Comparison of ENCODE assay signal across 9 mouse cellular contexts in genomic region chr12:103984935-103985334, GRCm38 (mm10). TPM values are rescaled to one million over a fixed set of nuclear protein-coding genes. Genes with fewer than 3 reads are reported as not detected.
DNase-seq lines count a peak whose midpoint lies in the region; ATAC-seq and TF ChIP-seq lines count a peak whose summit lies in the region.
"Had no signal": no experiment of that assay in that cellular context is flagged by ENCODE, and none has a peak within 500 bp of the region (broad histone marks: within the 10 kb centered on the region; RNA-seq: fewer than 3 reads in every experiment).

No protein-coding gene starts in this region.

- no peak overlapping the region for H3K27ac ChIP-seq in heart, embryonic 10.5 days
- H3K27ac ChIP-seq in layer of hippocampus, adult 2 months, result no peak overlapping the region

- TF ChIP-seq CTCF in layer of hippocampus, adult 2 months (conservative IDR thresholded peaks at IDR 0.05), result peak; percentile 91

- no peaks in the 10 kb centered on the region for H3K9me3 ChIP-seq in heart, embryonic 10.5 days

- peak; percentile 15 for DNase-seq in heart, adult 8-10 months (ENCODE audit: low spot score)
- no peak for DNase-seq in heart, embryonic 10.5 days (ENCODE audit: low spot score)
- peak; percentile 72 to 75 for DNase-seq in right cerebral cortex, adult 2 months (ENCODE audit: low spot score in 2 of 2)
- no peak for DNase-seq in right cerebral cortex, postnatal 25 days
- peak; percentile 59 to 81 for DNase-seq in cerebellum, postnatal 14 days
- DNase-seq in layer of hippocampus, adult 2 months (ENCODE audit: low spot score in 2 of 2), result peak in 1 of 2 experiments; percentile 78
- peak; percentile 49 for DNase-seq in retina, embryonic 14.5 days (ENCODE audit: low spot score)

- H3K4me1 ChIP-seq in heart, embryonic 10.5 days, result no peaks in the 10 kb centered on the region

- H3K4me3 ChIP-seq in heart, embryonic 10.5 days, result no peak overlapping the region
- H3K4me3 ChIP-seq in layer of hippocampus, adult 2 months, result no peak overlapping the region
- H3K4me3 ChIP-seq: myocyte had no signal

- ATAC-seq in megakaryocyte, adult 5-6 weeks (ENCODE audit: poor library complexity, severe bottlenecking), result no peak

- 57% methylated on average over 4 of the region's 4 CpGs for WGBS in heart, embryonic 10.5 days

- H3K36me3 ChIP-seq in heart, embryonic 10.5 days, result no peaks in the 10 kb centered on the region

- peaks cover 8% of the 10 kb centered on the region; the same call in 1 of the 2 replicates for H3K27me3 ChIP-seq in heart, embryonic 10.5 days (ENCODE audit: insufficient read depth, poor library complexity, severe bottlenecking)

RNA-seq across cellular contexts. Expression of gene Serpina11, which starts 4.8 kb away (rescaled TPM):
- total RNA-seq in heart, adult 8-10 months (2022), result under 1 TPM in 1 of 4 experiments, not detected in 3; 0.32 TPM
- polyA plus RNA-seq in heart, embryonic 10.5 days (2016; fragmentation: Nextera tagmentation; extraction: Ambion mirVana), result 0.72 TPM in 1 of 2 replicates, not detected in the other
- not detected for total RNA-seq in layer of hippocampus, adult 2 months (2021)
- total RNA-seq in megakaryocyte, adult 5-6 weeks (2015), result 0.22 and 0.34 TPM in 2 replicates
- 0.77 and 1.3 TPM in 2 replicates for total RNA-seq in megakaryocyte, adult 5-6 weeks (2017)

RNA-seq across cellular contexts. Expression of gene Serpina1e, which starts 26.2 kb away (rescaled TPM):
- total RNA-seq in heart, adult 8-10 months (2022), result under 1 TPM; 0.19 to 0.44 (median 0.36) TPM
- 0.25 and 6.2 TPM in 2 replicates for polyA plus RNA-seq in heart, embryonic 10.5 days (2016; fragmentation: Nextera tagmentation; extraction: Ambion mirVana)
- not detected for total RNA-seq in layer of hippocampus, adult 2 months (2021)
- not detected in 2 replicates for total RNA-seq in megakaryocyte, adult 5-6 weeks (2015)
- not detected in 2 replicates for total RNA-seq in megakaryocyte, adult 5-6 weeks (2017)

RNA-seq across cellular contexts. Expression of gene Serpina9, which starts 28.6 kb away (rescaled TPM):
- total RNA-seq in heart, adult 8-10 months (2022), result under 1 TPM in 3 of 4 experiments, not detected in 1; 0.08 to 0.11 (median 0.09) TPM
- polyA plus RNA-seq in heart, embryonic 10.5 days (2016; fragmentation: Nextera tagmentation; extraction: Ambion mirVana), result 0.18 TPM in 1 of 2 replicates, not detected in the other
- total RNA-seq in layer of hippocampus, adult 2 months (2021), result not detected
- total RNA-seq in megakaryocyte, adult 5-6 weeks (2015), result not detected in 2 replicates
- not detected in 2 replicates for total RNA-seq in megakaryocyte, adult 5-6 weeks (2017)

RNA-seq across cellular contexts. Expression of gene Serpina12, which starts 59.3 kb away (rescaled TPM):
- total RNA-seq in heart, adult 8-10 months (2022), result not detected
- polyA plus RNA-seq in heart, embryonic 10.5 days (2016; fragmentation: Nextera tagmentation; extraction: Ambion mirVana), result not detected in 2 replicates
- under 1 TPM in 1 of 2 experiments, not detected in 1; 0.13 TPM for total RNA-seq in layer of hippocampus, adult 2 months (2021)
- 0.05 and 0.07 TPM in 2 replicates for total RNA-seq in megakaryocyte, adult 5-6 weeks (2015)
- total RNA-seq in megakaryocyte, adult 5-6 weeks (2017), result not detected in 2 replicates

Comparison
In these comparisons a context has a peak if more than half of its experiments do, and no peak if none do; other contexts are left out.
1. DNase-seq: peak in heart, adult 8-10 months (single experiment), right cerebral cortex, adult 2 months (2 of 2), cerebellum, postnatal 14 days (2 of 2) and retina, embryonic 14.5 days (single experiment); none in heart, embryonic 10.5 days (single experiment) and right cerebral cortex, postnatal 25 days (single experiment).